Comparison of ENCODE assay signal across 26 mouse cellular contexts in genomic region chr15:29199988-29200387, GRCm38 (mm10).
DNase-seq lines count a peak whose midpoint lies in the region; ATAC-seq and TF ChIP-seq lines count a peak whose summit lies in the region.
"Had no signal": no experiment of that assay in that cellular context is flagged by ENCODE, and none has a peak within 500 bp of the region (broad histone marks: within the 10 kb centered on the region; RNA-seq: fewer than 3 reads in every experiment).

No protein-coding gene starts in this region.

- H3K4me3 ChIP-seq in forebrain, embryonic 13.5 days, result no peak overlapping the region
- no peak overlapping the region for H3K4me3 ChIP-seq in forebrain, embryonic 10.5 days
- H3K4me3 ChIP-seq in midbrain, embryonic 14.5 days (replicated peaks; ENCODE audit: low read depth, low read length), result no peak overlapping the region
- H3K4me3 ChIP-seq in midbrain, postnatal 0 days (ENCODE audit: low read depth, low read length), result no peak overlapping the region
- H3K4me3 ChIP-seq in forebrain, embryonic 16.5 days (replicated peaks; ENCODE audit: low read length), result no peak overlapping the region
- H3K4me3 ChIP-seq: embryonic facial prominence, embryonic 12.5 days; erythroblast, embryonic 14.5 days; heart, embryonic 12.5 days; heart, embryonic 15.5 days; hindbrain, embryonic 10.5 days; hindbrain, embryonic 13.5 days; intestine, embryonic 15.5 days had no signal

- H3K27me3 ChIP-seq in forebrain, embryonic 13.5 days, result no peaks in the 10 kb centered on the region
- H3K27me3 ChIP-seq in forebrain, embryonic 10.5 days (ENCODE audit: poor library complexity, severe bottlenecking), result no peaks in the 10 kb centered on the region
- no peaks in the 10 kb centered on the region for H3K27me3 ChIP-seq in midbrain, embryonic 14.5 days (ENCODE audit: control insufficient read depth, insufficient read depth, low read length)
- no peaks in the 10 kb centered on the region for H3K27me3 ChIP-seq in midbrain, postnatal 0 days (ENCODE audit: insufficient read depth, low read length)
- H3K27me3 ChIP-seq in forebrain, embryonic 16.5 days (replicated peaks; ENCODE audit: control insufficient read depth, insufficient read depth, low read length), result no peaks in the 10 kb centered on the region
- H3K27me3 ChIP-seq: embryonic facial prominence, embryonic 12.5 days; heart, embryonic 12.5 days; heart, embryonic 15.5 days; hindbrain, embryonic 13.5 days; intestine, embryonic 15.5 days had no signal

- H3K27ac ChIP-seq in forebrain, embryonic 13.5 days, result no peak overlapping the region
- no peak overlapping the region for H3K27ac ChIP-seq in forebrain, embryonic 10.5 days
- no peak overlapping the region for H3K27ac ChIP-seq in midbrain, embryonic 14.5 days (replicated peaks; ENCODE audit: low read depth, low read length)
- no peak overlapping the region for H3K27ac ChIP-seq in midbrain, postnatal 0 days (ENCODE audit: low read depth, low read length)
- H3K27ac ChIP-seq in forebrain, embryonic 16.5 days (ENCODE audit: low read length), result peak overlapping the region; percentile 5; the same call in 1 of the 2 replicates
- H3K27ac ChIP-seq: embryonic facial prominence, embryonic 12.5 days; heart, embryonic 15.5 days; hindbrain, embryonic 10.5 days; hindbrain, embryonic 13.5 days; intestine, embryonic 15.5 days had no signal

- H3K36me3 ChIP-seq in forebrain, embryonic 13.5 days (ENCODE audit: poor library complexity, severe bottlenecking), result no peaks in the 10 kb centered on the region
- H3K36me3 ChIP-seq in forebrain, embryonic 10.5 days (replicated peaks), result no peaks in the 10 kb centered on the region
- no peaks in the 10 kb centered on the region for H3K36me3 ChIP-seq in midbrain, embryonic 14.5 days (ENCODE audit: control insufficient read depth, insufficient read depth, low read length)
- no peaks in the 10 kb centered on the region for H3K36me3 ChIP-seq in midbrain, postnatal 0 days (ENCODE audit: insufficient read depth, low read length)
- no peaks in the 10 kb centered on the region for H3K36me3 ChIP-seq in forebrain, embryonic 16.5 days (ENCODE audit: control insufficient read depth, insufficient read depth)
- H3K36me3 ChIP-seq: embryonic facial prominence, embryonic 12.5 days; heart, embryonic 12.5 days; heart, embryonic 15.5 days; hindbrain, embryonic 10.5 days; hindbrain, embryonic 13.5 days; intestine, embryonic 15.5 days had no signal

- no peak overlapping the region for H3K9ac ChIP-seq in forebrain, embryonic 13.5 days
- no peak overlapping the region for H3K9ac ChIP-seq in midbrain, embryonic 14.5 days (replicated peaks; ENCODE audit: low read length)
- H3K9ac ChIP-seq in midbrain, postnatal 0 days (replicated peaks; ENCODE audit: low read length, poor library complexity, severe bottlenecking), result no peak overlapping the region
- no peak overlapping the region for H3K9ac ChIP-seq in forebrain, embryonic 16.5 days (replicated peaks; ENCODE audit: low read depth, low read length)
- H3K9ac ChIP-seq: embryonic facial prominence, embryonic 12.5 days; heart, embryonic 12.5 days; heart, embryonic 15.5 days; hindbrain, embryonic 13.5 days; intestine, embryonic 15.5 days had no signal

- no peaks in the 10 kb centered on the region for H3K9me3 ChIP-seq in forebrain, embryonic 13.5 days (replicated peaks)
- no peaks in the 10 kb centered on the region for H3K9me3 ChIP-seq in forebrain, embryonic 10.5 days
- no peaks in the 10 kb centered on the region for H3K9me3 ChIP-seq in midbrain, embryonic 14.5 days (ENCODE audit: control insufficient read depth, low read length)
- no peaks in the 10 kb centered on the region for H3K9me3 ChIP-seq in midbrain, postnatal 0 days (ENCODE audit: low read length)
- no peaks in the 10 kb centered on the region for H3K9me3 ChIP-seq in forebrain, embryonic 16.5 days (ENCODE audit: control insufficient read depth, low read length)
- H3K9me3 ChIP-seq: embryonic facial prominence, embryonic 12.5 days; heart, embryonic 12.5 days; heart, embryonic 15.5 days; hindbrain, embryonic 10.5 days; hindbrain, embryonic 13.5 days; intestine, embryonic 15.5 days had no signal

- no peak for DNase-seq in forebrain, embryonic 10.5 days (ENCODE audit: extremely low spot score, low spot score)
- DNase-seq in midbrain, embryonic 14.5 days, result peak; percentile 15
- no peak for DNase-seq in midbrain, postnatal 0 days (ENCODE audit: low spot score)
- no peak for DNase-seq in thymus, postnatal 25 days
- DNase-seq: adrenal gland, adult 2 months; adrenal gland, postnatal 14 days; cerebellum, adult 18-20 months; cerebellum, adult 9-11 months; cerebellum, postnatal 25 days; gastrocnemius, postnatal 25 days; heart, adult 18-20 months; heart, postnatal 10 days; heart, postnatal 36 days; kidney, adult 11 months; kidney, adult 8-10 months had no signal

- no peak for TF ChIP-seq CTCF in midbrain, postnatal 0 days (IDR thresholded peaks at IDR 0.05)

- H3K4me1 ChIP-seq in forebrain, embryonic 13.5 days, result no peaks in the 10 kb centered on the region
- no peaks in the 10 kb centered on the region for H3K4me1 ChIP-seq in forebrain, embryonic 10.5 days
- H3K4me1 ChIP-seq in midbrain, embryonic 14.5 days (ENCODE audit: control insufficient read depth, insufficient read depth, low read length), result no peaks in the 10 kb centered on the region
- no peaks in the 10 kb centered on the region for H3K4me1 ChIP-seq in midbrain, postnatal 0 days (ENCODE audit: insufficient read depth, low read length)
- no peaks in the 10 kb centered on the region for H3K4me1 ChIP-seq in forebrain, embryonic 16.5 days (replicated peaks; ENCODE audit: control insufficient read depth, insufficient read depth, low read length)
- H3K4me1 ChIP-seq: embryonic facial prominence, embryonic 12.5 days; heart, embryonic 12.5 days; heart, embryonic 15.5 days; hindbrain, embryonic 10.5 days; hindbrain, embryonic 13.5 days; intestine, embryonic 15.5 days had no signal

- no peak overlapping the region for H3K4me2 ChIP-seq in forebrain, embryonic 13.5 days
- H3K4me2 ChIP-seq in midbrain, embryonic 14.5 days (ENCODE audit: low read length), result no peak overlapping the region
- H3K4me2 ChIP-seq in midbrain, postnatal 0 days (ENCODE audit: low read depth, low read length, poor library complexity, severe bottlenecking), result no peak overlapping the region
- no peak overlapping the region for H3K4me2 ChIP-seq in forebrain, embryonic 16.5 days (ENCODE audit: low read length)
- H3K4me2 ChIP-seq: embryonic facial prominence, embryonic 12.5 days; heart, embryonic 12.5 days; heart, embryonic 15.5 days; hindbrain, embryonic 13.5 days; intestine, embryonic 15.5 days had no signal

- ATAC-seq in forebrain, embryonic 13.5 days, result peak; percentile 36; the same call in 1 of the 2 replicates
- no peak for ATAC-seq in midbrain, embryonic 14.5 days (ENCODE audit: low FRiP score, low TSS enrichment)
- no peak for ATAC-seq in midbrain, postnatal 0 days (ENCODE audit: low FRiP score)
- ATAC-seq in forebrain, embryonic 16.5 days, result peak; percentile 72
- ATAC-seq: CD4-positive, CD25-positive, alpha-beta regulatory T cell, adult 4 months; hindbrain, embryonic 16.5 days; intestine, embryonic 15.5 days had no signal

Comparison
In these comparisons a context has a peak if more than half of its experiments do, and no peak if none do; other contexts are left out.
1. ATAC-seq: peak in forebrain, embryonic 13.5 days (single experiment) and forebrain, embryonic 16.5 days (single experiment); none in midbrain, embryonic 14.5 days (single experiment) and midbrain, postnatal 0 days (single experiment).